Mouse (Mus musculus) ovary, postnatal 10 days (tissue): ENCODE results near the gene Dkkl1.

Source experiments
- DNase-seq: peaks from one replicate; pipeline ENCODE4 v3.0.0; 2022; ENCODE audit warnings: low spot score

Gene Dkkl1

DNA sequence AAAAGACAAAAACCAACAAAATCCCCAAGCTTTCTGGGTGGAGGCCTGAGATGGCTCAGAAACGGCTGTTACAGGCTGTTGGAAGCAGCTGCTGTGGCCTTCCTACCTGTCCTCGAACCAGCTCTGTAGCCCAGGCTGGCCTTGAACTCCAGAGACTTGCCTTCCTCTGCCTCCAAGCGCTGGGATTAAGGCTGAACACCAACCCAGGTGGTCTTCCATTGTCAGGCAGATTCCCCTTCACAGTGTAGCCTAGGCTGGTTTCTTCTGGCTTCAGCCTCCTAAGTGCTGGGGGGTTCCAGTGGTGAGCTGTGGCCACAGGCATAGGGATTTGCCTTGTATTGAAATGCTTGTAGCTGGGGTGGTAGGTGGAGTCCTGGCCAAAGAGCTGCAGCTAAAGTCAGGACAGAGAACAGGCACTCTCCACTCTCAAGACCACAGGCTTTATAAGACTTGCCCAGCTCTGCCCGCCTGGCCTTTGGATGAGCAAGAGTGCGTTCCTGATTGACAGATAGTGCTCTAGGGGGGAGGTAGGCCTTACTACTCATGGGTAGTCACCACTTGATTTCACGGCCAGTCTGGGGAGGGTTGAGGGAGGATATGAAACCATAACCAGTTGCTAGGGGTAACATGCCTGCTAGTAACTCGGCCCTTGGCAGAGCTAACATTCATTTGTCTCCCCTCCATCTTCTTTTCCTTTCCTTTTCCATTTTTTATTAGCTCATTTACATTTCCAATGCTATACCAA lies 17.7 kb upstream of the Dkkl1 start:
- DNase-seq, result no peak

DNA sequence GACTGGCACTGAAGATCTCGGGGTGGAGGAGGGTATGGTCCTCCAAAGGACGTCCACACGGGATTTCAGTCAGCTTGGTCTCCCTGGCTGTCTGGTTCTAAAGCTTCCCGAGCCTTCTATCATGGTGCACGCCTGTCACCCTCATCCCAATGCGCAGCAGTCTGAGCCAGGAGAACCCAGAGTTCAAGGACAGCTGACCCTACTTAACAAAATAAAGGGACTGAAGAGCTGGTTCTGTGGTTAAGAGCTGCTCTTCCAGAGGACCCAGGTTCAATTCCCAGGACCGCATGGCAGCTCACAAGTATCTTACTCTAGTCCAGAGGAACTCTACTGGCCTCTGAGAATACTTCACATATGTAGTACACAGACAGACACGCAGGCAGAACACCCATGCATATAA lies 17.1 kb upstream of the Dkkl1 start:
- DNase-seq, result no peak

DNA sequence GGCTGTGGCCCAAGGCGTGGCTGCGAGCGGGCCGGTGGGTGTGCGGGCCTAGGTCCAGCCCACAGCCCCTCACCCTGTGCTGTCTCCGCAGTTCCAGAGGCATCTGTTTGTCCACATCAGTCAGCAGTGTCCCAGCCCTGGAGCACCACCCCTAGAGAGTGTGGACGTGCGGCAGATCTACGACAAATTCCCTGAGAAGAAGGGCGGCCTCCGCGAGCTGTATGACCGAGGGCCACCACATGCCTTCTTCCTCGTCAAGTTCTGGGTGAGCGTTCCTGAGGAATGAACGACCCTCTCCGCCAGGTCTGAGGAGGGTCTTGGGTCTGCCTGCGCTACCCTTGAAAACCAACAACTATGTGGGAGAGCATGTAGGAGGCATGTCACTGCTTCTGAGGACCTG lies 16.6 kb upstream of the Dkkl1 start:
- no peak for DNase-seq

DNA sequence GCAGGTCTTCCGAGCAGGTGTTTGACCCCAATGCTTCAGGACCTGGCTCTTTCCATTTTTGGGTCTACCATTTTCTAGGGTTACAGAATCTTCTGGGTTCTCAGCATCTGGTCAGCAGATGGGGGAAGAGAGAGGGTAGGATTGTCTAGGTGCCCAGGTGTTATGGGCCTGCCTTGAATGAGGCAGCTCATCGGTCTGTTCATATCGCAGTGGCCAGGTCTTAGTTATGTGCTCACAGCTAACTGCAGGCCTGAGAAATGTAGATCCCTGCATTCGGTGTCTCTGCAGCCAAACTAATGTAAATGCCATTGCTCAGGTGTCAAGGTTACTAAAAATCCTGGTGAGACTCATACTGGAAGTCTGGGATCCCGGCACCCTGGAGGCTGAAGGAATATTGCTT lies 14.5 kb upstream of the Dkkl1 start:
- DNase-seq, result no peak

DNA sequence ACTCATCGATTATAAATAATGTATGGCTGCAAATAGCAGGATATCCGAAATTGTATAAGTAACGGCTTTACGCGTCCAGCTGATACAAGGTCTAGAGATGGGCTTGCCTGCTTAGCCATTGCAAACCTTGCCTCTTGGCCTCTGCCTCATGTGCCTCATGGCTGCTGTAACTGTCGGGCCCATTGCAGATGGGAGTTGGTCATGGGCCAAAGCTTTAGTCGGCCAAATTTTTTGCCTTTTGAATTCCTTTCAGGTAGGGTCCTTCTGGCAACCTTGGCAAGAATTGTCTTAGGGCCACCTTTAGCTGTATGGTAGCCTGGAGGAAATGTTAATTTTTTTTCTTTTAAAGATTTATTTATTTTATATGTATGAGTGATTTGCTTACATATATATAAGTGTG lies 12.9 kb upstream of the Dkkl1 start:
- no peak for DNase-seq

DNA sequence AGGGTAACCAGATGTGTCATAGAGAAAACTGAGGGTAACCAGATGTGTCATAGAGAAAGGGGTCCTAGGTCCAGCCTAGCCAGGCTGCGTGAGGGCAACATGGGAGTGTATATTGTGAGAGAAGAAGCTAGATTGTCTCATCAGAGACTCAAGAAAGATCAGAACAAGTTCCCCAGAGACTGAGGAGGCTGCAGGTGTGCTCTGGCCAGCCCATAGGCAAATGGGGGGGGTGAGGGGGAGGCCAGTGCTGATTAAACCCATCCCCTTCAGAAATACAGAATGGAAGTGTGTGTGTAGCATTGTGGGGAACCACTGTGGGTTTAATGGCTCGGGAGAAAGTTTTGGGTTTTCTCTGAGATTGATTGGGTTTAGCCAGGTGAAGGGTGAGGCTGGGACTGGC lies 9.7 kb upstream of the Dkkl1 start:
- DNase-seq, result no peak

- DNase-seq, result peak; percentile 61
Measured at GRCm38 (mm10) chr7:45216442-45217183, 4.7 kb upstream of the Dkkl1 start.

GRCm38 (mm10) chr7:45215673-45216441 lies 3.9 kb upstream of the Dkkl1 start, which contains the start of gene Tead2:
Tead2 (plus strand) TSS chr7:45215753.
- peak; percentile 57 for DNase-seq

DNA sequence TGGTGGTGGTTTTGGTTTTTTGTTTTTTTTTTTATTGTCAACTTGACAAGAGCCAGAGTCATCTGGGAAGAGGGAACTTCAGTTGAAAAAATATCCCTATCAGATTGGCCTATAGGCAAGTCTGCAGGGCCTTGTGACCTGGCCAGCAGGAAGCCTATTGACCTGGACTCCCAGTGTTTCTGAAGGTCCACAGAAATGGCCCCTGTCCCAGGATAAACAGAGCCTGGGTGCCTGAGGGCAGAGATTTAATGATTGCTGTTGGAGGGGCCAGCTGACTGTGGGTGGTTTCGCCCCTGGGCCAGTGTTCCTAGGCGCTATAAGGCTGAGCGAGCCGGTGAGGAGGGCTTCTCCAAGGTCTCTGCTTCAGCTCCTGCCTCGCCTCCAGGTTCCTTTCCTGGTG lies 1.8 kb upstream of the Dkkl1 start:
- DNase-seq, result no peak

- no peak for DNase-seq
Measured at GRCm38 (mm10) chr7:45212356-45212755, 409 bp upstream of the Dkkl1 start.

- DNase-seq, result no peak
Measured at GRCm38 (mm10) chr7:45211070-45211469, 877 bp downstream of the Dkkl1 start.

DNA sequence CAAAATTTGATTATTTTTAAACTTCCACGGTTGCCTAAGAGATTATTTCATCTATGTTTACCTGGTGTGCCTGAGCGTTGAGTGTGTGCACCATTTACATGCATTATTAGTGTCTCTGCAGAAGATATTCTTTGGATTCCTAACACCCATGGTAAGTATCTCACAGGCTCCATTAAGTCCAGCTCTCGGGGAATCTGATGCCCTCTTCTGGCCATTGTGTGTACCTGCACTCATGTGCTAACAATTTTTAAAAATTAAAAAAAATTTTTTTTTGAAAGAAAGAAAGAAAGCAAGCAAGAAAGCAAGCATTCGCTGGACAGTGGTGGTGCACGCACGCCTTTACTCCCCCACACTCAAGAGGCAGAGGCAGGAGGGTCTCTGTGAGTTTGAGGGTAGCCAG lies 3.7 kb downstream of the Dkkl1 start:
- DNase-seq, result no peak

GRCm38 (mm10) chr7:45204380-45205143 lies 7.4 kb downstream of the Dkkl1 start, which contains the start of gene Ccdc155:
Ccdc155 (minus strand) TSS chr7:45204892.
- DNase-seq, result peak; percentile 79

- no peak for DNase-seq
Measured at GRCm38 (mm10) chr7:45202654-45203053, 9.3 kb downstream of the Dkkl1 start.

GRCm38 (mm10) chr7:45198961-45199360 lies 13.0 kb downstream of the Dkkl1 start:
- DNase-seq, result no peak

DNA sequence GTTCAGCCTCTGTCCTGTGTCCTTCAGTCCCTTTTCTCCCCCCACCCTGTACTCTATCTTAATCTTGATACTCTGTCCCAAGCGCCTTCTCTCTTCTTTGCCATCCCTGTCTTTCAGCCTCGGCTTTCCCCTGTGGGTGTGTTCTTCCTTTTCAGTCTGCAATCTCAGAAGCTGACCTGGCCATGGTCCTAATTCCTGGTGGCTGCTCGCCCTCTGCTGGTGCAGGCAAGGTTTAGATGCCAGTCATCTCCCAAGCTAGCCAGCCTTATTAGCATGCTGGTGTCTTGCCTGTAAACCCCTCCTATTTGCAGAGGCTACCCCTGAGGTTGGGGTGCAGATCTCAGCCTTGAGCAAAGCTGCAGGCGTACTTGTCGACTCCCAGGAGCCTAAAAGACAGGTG lies 13.5 kb downstream of the Dkkl1 start:
- DNase-seq, result no peak

GRCm38 (mm10) chr7:45196994-45197393 lies 15.0 kb downstream of the Dkkl1 start:
- no peak for DNase-seq

- DNase-seq, result no peak
Measured at GRCm38 (mm10) chr7:45196176-45196535, 15.8 kb downstream of the Dkkl1 start.

DNA sequence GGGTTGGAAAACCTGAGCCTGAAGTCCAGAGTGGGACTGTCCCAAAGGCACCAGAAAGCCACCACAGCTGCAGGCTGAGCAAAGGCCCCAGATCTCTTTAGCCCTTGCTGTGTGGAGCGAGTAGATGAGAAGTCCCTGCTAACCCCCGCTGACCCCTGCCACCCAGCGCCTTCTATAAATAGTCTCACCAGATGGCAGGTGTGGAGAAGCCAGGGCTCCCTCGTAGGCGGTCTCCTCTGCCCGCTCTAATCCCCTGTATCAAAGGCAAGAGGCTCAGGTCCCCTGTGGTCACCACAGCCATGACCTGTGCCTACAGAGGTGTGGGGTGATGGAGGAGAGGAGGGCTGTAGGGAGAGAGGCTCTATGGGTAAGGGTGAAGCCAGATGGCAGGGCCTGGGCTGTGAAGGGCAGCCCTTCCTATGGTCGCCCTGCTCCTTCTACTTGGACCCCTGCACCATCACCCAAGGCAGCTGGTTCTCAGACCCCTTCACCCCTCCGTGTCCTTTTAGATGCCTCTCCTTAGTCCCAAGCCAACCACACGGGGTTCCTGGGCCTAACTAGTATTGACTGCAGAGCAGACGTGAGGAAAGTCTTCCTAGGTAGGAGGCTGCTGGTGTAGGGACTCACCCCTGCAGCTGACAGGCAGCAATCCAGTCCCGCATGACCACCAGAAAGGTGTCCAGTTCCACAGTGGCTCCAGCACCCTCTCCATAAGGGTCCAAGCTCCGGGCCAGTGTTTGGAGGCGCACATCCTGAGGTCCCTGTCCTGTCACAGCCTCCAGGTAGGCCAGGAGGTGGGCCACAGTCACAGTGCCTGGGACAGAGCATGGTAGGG lies 16.4 kb downstream of the Dkkl1 start:
- DNase-seq, result no peak

DNA sequence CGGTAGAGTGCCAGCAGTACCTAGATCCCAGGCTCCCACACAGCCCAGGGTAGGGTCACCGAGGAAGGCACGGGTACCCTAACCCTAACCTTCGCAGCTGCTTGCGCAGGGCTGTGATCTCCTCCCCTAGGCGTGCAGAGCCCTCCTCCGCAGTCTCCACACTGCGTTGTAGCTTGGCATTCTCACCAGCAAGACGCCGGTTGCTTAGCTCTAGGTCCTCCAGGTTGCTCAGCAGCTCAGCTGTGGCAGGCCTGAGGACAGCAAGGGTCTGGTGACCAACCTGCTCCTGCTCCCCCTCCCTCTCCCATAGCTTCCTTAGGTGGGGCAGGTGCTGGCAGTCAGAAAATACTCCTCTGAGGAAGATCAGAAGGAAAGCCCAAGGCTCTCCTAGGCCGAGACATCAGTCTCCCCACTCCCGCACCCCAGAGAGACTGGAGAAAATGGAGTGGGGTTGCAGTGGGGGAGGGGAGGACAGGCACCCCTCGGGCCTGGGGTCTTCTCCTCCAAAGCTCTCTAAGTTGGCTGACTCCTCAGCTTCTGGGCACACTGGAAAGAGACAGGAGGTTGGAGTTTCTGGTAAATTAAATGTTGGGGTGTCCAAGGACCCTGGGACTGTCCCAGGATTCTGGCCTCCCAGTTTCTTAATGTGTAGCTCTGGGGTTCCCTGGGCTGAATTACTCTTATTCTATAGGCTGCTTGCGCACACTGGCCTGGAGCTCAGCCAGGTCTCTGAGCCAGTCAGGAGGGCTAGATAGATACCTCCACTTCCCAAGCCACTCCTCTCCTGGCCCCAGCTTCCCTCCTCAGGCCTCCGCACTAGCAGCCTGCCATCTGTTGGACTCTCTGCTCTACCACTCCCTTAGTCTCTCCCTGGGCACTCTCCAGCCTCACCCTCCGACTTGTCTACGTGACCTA lies 17.8 kb downstream of the Dkkl1 start:
- DNase-seq, result no peak
